Mouse (Mus musculus): ENCODE data around the gene Zfp488.

The Zfp488 gene

DNA sequence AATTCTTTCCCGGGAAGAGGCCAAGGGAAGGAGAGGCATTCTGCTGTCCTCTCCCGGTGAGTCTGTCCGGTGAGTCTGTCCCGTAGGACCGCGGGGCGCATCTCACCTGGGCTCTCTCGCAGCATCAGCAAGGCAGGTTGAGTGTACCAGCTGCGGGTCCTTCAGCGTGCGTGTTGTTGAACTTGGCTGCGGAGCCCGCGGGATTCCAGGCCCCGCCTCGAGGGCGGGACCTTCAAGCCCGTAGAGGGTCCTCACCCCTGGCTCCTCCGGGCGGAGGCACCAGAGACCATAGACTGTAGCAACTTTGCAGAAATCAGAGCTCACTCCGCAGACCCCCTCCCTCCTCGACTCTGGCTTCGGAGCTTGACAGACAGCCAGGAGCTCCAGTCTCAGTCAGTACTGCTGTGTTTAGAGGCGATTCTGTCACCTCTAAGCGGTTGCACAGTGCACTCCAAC, at the start of gene Zfp488:
TSS of gene Zfp488 (minus strand) at position 161 of the 456 bp plus-strand sequence.
- in situ Hi-C loops (cut with MboI, MseI): no loop called here

DNA sequence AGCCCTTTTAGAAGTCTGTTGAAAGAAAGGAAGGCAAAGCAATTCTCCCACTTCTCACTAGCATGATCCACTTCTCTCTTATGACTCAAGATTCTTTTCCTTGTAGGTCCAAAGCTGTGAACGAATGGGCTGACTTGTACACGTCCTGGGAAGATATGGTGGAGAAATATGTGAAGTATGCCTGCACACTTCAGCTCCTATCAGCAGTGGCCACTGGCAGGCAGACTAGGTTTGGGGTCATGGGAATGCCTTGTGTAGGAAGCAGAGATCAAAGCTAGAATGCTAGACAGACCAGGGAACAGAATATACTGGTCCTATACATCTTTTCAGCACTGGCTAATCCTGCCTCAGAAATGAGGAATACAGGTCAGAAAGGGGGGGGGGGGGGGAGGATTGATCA, 48.1 kb upstream of the Zfp488 start:
- in situ Hi-C loops (cut with MboI, MseI): no loop called here

DNA sequence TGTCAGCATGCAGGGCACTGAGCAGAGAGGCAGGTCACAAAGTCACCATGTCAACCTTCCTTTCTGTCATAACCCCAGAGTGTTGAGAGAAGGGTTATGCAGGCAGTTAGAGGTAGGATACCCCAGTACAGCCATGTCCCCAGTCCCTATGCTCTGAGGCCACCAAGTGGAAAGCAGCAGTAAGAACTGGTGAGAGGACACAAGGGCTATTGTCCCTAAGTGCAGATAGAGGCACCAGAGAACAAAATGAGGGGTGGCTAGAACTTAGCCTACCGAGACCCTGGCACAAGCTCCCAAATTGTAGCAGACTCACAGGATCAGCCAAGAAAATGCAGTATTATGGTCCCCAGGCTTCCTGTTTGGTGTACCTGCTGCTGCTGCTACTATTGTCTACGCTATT, 38.4 kb upstream of the Zfp488 start:
- in situ Hi-C loops (cut with MboI, MseI): no loop called here

DNA sequence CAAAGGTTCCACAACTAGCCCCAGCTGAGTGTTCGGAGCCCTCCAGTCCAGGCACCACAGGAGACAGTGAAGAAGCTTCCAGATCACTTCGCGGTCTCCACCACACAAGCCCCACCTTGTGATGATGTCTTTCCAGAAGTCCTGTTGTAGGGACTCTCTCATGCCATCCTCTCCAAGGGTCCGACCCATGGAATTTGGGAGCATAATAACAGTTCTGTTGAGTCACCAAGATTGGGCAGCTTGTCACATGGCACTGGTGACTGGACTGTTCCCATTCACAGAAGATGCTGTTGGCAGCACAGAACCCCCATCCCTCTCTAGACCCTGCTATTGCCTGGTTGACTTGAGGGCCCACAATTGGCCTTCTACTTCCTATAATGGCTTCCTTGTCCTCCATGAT, 37.8 kb upstream of the Zfp488 start, which contains the start of gene Gm5460:
TSS of gene Gm5460 (plus strand) at position 378 of the 400 bp plus-strand sequence.
- in situ Hi-C loops (cut with MboI, MseI): no loop called here

DNA sequence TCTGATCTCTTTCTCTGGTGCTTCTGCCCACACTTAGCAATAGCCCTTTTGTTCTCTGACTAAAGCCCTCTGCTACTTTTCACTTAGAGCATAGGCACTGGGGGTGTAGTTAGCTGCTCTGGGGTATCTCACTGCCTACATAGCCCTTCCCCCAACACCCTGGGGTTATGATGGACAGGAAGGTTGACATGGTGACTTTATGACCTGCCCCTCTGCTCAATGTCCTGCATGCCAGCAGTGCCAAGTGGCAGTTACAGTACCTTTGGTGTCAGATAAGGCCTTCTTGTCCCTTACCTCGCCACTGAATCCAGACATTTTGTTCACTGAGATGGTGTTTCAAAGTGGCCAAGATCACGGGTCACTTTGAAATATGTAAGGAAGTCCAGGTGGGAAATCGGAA, 36.5 kb upstream of the Zfp488 start, which contains the start of gene Gm30083:
TSS of gene Gm30083 (minus strand) at position 120 of the 400 bp plus-strand sequence.
- in situ Hi-C loops (cut with MboI, MseI): no loop called here

DNA sequence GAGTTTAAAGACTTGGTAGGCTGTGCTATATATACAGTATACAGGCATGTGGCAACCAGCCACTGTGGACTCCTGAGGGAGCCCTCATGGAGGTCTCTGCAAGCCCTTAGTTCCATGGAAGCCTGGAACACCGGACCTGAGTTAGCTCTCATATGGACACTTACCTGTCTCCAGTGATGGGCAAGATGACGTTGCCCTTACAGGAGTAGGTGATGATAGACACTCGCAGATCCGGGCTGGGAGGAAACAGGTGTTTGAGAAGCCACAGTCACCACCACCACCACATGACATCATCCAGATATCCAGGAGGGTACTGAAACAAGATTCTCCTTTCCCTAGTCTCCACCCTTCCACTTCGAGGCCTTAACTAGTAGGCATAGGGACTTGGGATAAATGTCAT, 23.8 kb upstream of the Zfp488 start:
- in situ Hi-C loops (cut with MboI, MseI): no loop called here

DNA sequence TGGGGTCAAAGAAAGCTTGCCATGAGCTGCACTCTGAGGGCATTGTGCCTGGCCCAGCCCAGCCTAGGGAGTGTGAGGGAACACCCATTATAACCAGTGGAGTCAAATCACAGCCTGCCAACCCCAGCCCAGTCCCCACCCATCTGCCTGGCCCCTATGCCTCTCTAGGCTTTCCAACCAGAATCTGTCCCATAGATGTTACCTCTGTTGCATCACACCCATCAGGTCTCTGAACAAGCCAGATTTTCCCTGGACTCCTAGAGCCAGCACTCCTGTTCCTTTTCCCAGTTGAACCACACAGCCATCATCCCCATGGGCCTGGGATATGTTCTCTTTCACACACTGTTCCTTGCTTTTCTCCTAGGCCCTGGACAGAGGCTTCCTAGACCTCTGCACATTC, 22.9 kb upstream of the Zfp488 start:
- in situ Hi-C loops (cut with MboI, MseI): no loop called here

DNA sequence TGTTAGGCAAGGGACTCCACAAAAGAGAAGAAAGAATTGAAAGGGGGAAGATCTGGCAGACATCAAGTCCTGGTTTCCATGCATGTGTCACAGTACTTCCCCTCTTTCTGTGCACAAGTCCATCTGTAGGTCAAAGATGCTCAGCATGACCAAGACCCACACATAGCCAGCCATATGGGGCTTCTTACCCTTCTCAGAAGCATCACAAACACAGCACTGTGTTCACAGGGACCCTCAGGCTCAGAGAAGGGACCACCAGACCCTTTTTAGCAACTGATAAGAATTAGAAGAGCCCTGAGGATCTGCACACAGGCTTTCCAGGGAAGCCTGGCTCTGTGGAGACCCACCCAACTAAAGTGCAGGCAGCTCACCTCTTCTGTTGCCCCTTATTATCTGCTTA, 21.5 kb upstream of the Zfp488 start:
- in situ Hi-C loops (cut with MboI, MseI): no loop called here

DNA sequence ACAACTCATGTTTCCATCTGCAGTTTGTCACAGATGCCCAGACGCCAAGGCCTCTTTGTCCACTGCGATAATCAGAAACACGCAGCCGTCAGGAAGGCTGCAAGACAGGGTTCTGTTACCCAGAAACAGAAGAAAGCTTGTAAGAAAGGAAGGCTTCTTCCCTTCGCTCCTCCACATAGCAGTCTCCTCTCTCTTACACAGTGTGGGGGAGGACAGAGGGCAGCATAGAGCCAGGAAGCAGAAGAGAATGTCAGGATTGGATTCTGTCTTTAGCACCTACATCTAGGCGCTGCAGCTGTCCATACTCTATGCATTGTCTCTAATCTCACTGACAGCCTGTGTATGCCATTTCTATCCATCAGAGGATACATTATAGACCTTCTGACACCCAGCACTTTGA, 18.9 kb upstream of the Zfp488 start:
- in situ Hi-C loops (cut with MboI, MseI): loop anchor here (10.0 kb wide), 1 partner anchor 1677 kb away; no protein-coding TSS in a partner anchor

DNA sequence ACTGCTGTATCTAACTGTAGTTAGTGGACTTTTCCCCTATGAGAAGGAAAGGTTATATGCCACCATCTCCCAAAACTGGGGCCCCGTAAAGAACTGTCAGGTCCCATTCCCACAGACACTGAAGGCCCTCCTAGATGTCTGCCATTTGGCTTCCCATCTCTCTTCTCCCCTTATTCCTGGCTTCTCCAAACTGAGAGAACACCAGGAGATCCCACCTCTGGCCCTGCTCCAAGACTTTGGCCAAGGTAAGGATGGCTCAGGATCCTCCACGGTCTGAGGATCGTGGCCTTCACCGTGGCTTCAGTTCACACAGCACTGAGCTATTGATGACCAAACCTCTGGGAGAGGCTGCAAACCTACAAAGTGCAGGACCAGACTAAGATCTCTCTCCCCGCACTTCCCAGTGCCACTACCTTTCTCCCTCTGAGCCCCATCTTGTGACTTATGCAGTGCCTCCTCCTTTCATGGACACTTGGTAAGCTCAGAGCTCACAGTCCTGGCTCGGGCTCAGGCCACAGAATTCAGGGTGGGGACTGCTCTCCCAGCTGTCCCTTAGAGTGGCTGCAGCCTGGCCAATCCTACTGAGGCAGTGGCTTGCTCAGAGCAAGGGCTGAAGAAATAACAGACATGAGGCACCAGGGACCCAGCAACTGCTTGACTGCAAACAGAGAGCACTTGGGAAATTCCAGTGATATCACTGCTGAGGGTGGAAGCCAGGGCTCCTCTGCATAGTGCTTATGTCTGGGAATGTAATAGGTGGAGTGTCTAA, 15.1 kb upstream of the Zfp488 start:
- in situ Hi-C loops (cut with MboI, MseI): loop anchor here (10.0 kb wide), 1 partner anchor 1681 kb away; no protein-coding TSS in a partner anchor

DNA sequence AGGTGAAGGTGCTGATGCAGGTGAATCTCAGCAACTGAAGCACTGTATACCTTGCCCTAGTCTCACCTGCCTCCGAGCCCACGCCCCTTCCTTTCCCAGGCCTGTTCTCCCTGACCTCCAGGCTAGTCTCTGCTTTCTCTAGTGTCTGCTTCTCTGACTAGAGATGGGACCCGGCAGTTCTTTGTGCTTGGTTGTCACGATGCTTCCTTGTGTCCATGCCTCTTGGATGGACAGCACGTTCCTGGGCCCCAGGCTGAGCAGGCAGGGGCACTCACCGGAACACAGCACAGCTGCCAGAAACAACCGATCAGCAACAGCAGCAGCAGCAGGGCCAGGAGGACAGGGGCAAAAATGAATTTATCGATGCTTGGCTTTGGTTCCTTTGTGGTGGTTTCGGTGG, 14.5 kb upstream of the Zfp488 start:
- in situ Hi-C loops (cut with MboI, MseI): loop anchor here (10.0 kb wide), 1 partner anchor 1682 kb away; no protein-coding TSS in a partner anchor

DNA sequence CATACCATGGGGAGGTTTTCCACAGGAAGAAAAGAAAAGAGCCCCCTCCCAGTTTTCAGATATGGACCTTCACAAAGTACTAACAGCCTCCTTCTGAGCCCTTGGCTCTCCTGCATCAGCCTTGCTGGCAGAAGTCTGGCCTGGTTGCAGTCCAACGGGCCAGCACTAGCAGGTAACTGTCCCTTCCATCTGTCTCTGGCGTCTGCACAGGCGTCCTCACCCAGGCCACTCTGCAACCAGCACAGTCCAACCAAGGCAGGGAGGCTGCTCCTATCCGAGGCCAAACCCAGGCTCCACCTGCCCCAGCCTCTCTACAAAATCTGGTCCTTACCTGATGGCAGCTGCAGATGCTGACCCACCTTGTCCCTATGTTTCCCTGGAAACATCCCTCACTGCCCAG, 13.4 kb upstream of the Zfp488 start:
- in situ Hi-C loops (cut with MboI, MseI): loop anchor here (10.0 kb wide), 1 partner anchor 1683 kb away; no protein-coding TSS in a partner anchor

DNA sequence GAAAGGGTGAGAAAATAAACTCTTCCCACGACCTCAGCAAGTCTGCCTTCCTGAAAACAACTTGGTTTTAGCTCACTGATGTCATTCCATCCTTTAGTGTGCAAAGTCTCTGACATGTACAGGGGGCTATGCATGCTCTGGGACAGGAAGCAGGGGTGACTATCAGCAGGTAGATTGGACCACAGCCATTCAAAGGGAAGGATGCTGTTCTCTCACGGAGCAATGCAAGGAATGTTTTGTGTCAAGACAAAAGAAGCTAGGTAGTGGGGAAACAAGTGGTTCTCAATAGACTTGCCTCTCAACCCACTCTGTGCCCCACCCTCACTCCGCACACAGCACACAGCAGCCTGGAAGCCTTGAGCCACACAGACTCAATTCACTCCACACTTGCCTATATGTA, 10.6 kb upstream of the Zfp488 start:
- in situ Hi-C loops (cut with MboI, MseI): no loop called here

DNA sequence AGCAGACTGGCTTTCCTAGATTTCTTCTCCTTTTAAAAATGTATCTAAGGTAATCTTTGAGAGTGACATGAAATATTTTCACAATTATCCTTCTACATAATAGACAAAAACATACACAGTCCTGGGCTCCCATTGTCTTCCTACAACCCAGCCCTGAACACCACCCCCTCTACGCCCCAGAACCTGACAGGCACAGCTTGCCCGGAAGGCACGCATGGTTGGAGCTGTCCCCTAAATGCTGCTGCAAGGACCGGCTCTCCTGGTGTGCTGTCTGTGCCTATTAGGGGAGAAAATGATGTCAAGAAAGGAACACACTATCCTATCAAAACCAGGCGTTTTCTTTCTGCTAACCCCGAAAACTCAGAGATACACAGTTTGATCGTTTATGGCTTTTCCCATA, 816 bp downstream of the Zfp488 start:
- in situ Hi-C loops (cut with MboI, MseI): no loop called here

DNA sequence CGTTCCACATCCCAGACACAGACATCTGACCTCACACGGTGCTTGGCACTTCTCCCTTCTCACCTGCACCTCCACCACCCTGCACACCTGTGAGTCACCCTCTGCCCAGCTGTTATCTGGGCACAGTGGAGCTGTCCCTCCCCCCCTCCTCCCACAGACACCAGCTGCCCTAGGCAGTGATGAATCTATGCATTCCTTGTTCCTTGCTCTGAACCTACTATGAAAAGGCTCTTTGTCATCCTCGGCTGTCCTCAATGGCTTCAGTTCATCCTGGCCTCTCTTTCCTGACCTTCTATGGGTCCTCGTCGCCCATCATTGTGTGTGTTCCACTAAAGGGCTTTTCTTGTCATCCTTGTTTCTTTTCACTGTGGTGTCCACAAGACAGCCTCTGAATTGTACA, 3.8 kb downstream of the Zfp488 start:
- in situ Hi-C loops (cut with MboI, MseI): no loop called here

DNA sequence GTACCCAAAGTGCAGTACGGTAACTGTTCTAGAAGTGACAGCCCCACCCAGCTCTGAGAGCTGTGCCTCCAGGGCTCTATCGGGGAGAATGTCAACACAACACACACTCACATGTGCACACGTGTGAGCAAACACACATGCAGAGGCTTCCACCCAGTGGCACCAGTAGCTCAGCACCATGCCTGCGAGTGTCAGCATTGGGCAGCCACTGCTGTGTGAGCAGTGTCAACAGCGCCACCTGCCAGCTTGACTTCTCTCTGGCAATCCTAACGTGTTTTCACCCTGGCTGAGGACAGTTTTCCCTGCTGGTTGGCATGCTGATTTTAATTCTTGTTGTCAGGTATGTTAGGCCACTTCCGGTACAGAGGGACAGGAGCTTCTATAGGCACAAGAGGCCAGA, 5.9 kb downstream of the Zfp488 start:
- in situ Hi-C loops (cut with MboI, MseI): no loop called here

DNA sequence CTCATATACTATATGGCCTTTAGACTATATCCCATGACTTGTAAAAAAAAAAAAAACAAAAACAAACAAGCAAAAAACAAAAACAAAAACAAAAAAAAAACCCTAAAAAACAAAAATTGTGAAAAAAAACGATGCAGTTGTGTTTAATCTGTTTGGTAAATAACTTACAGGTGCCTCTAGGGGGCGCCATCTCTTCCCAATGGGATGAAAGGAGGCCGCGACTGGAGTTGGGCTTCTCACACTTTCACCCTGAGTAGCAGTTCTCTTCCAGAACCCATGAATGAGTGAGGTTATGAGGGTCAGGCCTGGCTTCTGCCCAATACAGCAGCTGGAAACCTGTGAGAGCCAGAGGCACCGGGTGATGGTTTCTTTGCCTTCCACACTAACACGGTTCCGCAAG, 12.9 kb downstream of the Zfp488 start:
- in situ Hi-C loops (cut with MboI, MseI): no loop called here

DNA sequence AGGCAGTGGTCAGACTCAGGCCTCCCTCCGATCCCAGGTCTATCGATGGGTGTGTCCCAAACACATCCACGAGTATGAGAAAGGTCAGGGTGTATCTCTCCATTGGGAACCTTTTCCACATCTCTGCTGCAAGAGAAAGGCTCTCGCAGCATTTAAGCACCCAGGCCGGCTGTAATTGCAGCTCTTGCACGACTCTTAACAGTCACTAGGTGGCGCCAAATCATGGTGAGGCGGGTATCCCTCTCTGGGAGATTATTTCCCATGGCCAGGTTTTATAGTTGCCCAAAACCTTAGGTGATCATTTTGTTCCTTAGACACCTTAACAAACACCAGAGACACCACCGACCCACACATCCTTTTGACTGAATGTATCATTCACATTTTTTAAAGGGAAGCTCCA, 19.2 kb downstream of the Zfp488 start:
- in situ Hi-C loops (cut with MboI, MseI): no loop called here

DNA sequence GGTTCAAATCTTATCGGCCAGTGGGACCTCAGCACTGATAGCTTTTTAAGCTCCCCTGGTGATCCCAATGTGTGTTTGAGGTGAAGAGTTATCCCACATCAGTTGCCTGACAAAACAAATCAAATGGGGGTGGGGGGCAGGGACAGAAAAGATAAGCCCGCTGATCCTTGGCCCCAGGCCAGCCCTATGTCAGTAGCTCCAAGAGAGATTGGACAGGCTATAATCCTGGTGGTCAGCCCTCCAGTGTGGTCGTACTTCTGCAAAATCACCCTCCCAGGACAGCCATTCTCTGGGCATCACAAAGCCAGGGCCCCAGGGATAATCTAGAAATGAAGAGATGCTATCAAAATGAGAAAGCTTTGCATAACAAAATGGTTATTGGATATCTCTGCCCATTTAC, 19.7 kb downstream of the Zfp488 start:
- in situ Hi-C loops (cut with MboI, MseI): no loop called here

DNA sequence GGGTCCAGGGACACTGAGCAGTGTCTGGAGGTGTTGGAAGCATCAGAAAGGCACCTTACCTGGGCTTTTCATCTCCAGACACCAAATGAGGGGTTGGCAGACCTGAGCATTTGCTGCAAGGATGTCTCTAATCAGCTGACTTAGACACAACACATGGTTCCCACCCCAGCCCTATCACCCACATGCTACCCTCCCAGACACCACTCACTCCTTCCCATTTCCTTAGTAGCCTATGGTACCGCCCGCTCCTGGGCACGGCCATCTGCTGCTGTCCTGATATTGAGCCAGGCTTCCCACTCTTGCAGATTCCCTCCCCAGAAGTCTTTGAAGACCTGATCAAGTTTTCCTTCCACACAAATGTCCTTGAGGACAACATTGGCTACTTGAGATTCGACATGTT, 20.4 kb downstream of the Zfp488 start:
- in situ Hi-C loops (cut with MboI, MseI): no loop called here

DNA sequence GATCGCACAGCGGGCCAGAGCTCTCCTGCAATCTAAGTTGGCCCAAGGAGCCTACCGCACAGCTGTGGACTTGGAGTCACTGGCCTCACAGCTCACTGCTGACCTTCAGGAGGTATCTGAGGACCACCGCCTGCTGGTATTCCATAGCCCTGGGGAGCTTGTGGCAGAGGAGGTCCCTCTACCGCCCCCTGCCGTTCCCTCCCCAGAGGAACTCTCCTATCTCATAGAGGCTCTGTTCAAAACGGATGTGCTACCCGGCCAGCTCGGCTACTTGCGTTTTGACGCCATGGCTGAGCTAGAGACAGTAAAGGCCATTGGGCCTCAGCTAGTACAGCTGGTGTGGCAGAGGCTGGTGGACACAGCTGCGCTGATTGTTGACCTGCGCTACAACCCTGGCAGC, 22.5 kb downstream of the Zfp488 start:
- in situ Hi-C loops (cut with MboI, MseI): no loop called here

DNA sequence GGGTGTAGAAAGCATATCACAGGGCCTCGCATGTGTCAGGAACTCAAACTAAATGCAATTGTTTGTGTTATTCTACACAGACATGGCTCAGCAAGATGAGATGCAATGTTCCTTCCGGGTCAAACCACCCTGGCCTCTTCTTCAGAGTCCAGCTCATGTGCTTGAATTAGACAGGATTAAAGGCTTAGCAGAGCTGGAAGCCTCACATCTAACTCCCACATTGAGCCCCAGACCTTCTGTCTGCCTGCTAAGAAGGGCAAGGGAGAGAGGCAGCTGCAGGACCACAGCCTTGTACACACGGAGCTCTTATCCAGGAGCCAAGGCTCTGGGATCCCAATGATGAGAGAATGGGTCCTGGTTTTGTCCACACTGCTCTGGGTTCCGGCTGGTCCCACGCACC, 24.8 kb downstream of the Zfp488 start, which contains the start of gene Rbp3:
TSS of gene Rbp3 (plus strand) at position 243 of the 400 bp plus-strand sequence.
- in situ Hi-C loops (cut with MboI, MseI): no loop called here

DNA sequence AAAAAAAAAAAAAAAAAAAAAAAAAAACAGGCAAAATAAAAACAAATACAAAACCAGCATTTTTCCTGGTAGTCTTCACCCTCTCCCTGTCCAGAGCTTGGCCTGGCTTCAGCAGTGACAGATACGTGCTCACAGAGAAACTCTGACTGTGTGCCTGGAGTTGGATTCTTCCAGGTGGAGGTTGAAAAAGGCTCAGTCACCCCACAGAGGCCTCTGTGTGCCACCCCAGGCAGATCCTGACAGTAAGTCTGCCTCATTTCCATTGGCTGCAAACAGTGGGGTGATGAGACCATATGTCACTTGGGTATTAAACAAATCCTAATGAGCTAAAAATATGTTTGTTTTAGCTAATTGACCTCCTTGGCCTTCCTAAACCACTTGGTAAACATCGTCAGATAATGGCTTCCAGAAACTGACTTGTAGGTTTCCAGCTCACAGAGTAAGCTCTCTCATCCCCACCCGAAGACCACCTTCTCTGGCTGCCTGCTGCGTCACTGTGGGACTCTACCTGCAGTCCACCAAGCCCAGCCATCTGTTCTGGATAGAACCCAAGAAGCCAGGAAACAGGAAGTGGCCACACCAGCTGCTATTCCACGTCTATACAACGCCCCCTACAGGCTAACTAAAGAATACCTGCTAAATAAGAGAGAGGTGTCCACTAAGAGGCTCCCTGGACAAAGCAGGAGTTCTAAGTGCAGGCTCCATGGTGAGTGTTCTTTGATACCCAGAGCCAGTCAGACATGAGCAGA, 26.2 kb downstream of the Zfp488 start:
- in situ Hi-C loops (cut with MboI, MseI): no loop called here
